Mouse (Mus musculus) brain, embryonic 14.5 days (tissue): ENCODE measurements around the gene Osgep.

Experiments
- CTCF ChIP-seq: fragments of 200-500 bp; IDR thresholded peaks from 2 replicates; pipeline ENCODE4 v1.5.1; 2012; ENCODE audit warnings: inconsistent platforms, mild to moderate bottlenecking, moderate library complexity, borderline replicate concordance; ENCODE audit not compliant: insufficient read depth, insufficient read length; ENCODE audit errors: extremely low read depth
- POLR2A ChIP-seq: fragments of 200-500 bp; IDR thresholded peaks from 2 replicates; pipeline ENCODE4 v1.6.1; 2012; ENCODE audit warnings: mild to moderate bottlenecking, inconsistent platforms, borderline replicate concordance; ENCODE audit not compliant: poor library complexity, insufficient read depth, insufficient read length, severe bottlenecking; ENCODE audit errors: extremely low read depth

- 0 out of 2 replicates have a peak, but pooled peaks have one; percentile 8 for TF ChIP-seq POLR2A
- TF ChIP-seq CTCF: no peak
Observed at GRCm38 (mm10) chr14:50869889-50870804, 54.5 kb downstream of the Osgep start, which contains the start of gene Tep1.
